8 mouse cellular contexts compared by ENCODE assay signal in genomic region chr17:87265792-87266186, GRCm38 (mm10). TPM values are rescaled to one million over a fixed set of nuclear protein-coding genes. Genes with fewer than 3 reads are reported as not detected.
DNase-seq lines count a peak whose midpoint lies in the region; ATAC-seq and TF ChIP-seq lines count a peak whose summit lies in the region.

TSS of gene Mcfd2 (minus strand) at chr17:87265935.

- DNase-seq in 416B (ENCODE audit: low read depth) (peak; percentile 87), liver (peak; percentile 97)
- peak; percentile 92 to 95 for DNase-seq in heart, adult 9 months (ENCODE audit: low spot score in 2 of 2)
- peak; percentile 92 to 99 for DNase-seq in spleen, postnatal 4 days (ENCODE audit: low spot score in 2 of 2)

- peak; percentile 94 for ATAC-seq in embryonic facial prominence, embryonic 15.5 days (ENCODE audit: insufficient number of reproducible peaks, low FRiP score, low TSS enrichment, low read depth)
- ATAC-seq in kidney, embryonic 15.5 days (replicated peaks; ENCODE audit: low FRiP score) = peak; percentile 98
- ATAC-seq in monocyte, adult 5-6 weeks (replicated peaks; ENCODE audit: insufficient number of reproducible peaks, low FRiP score, low TSS enrichment, poor library complexity, severe bottlenecking) = peak; percentile 96

- 0 out of 2 replicates have a peak, but pooled peaks have one; percentile 37 for TF ChIP-seq POLR2A in bone marrow, adult 2 months (IDR thresholded peaks at IDR 0.05; ENCODE audit: borderline replicate concordance, control insufficient read depth, low read depth, low read length)

- peaks cover 5% of the 10 kb centered on the region; the same call in 1 of the 2 replicates for H3K4me1 ChIP-seq in bone marrow, adult 2 months (ENCODE audit: control insufficient read depth, insufficient read depth, low read length)
- H3K4me1 ChIP-seq in embryonic facial prominence, embryonic 15.5 days = peaks cover 16% of the 10 kb centered on the region
- H3K4me1 ChIP-seq in kidney, embryonic 15.5 days = peaks cover 20% of the 10 kb centered on the region

- H3K27me3 ChIP-seq in embryonic facial prominence, embryonic 15.5 days = no peaks in the 10 kb centered on the region
- no peaks in the 10 kb centered on the region for H3K27me3 ChIP-seq in kidney, embryonic 15.5 days

- H3K27ac ChIP-seq in bone marrow, adult 2 months (ENCODE audit: control insufficient read depth, insufficient read depth, low read depth, low read length, poor library complexity) = peak within 1 kb of the TSS; percentile 65
- H3K27ac ChIP-seq in embryonic facial prominence, embryonic 15.5 days (replicated peaks) = peak within 1 kb of the TSS; percentile 85
- peak within 1 kb of the TSS; percentile 80 for H3K27ac ChIP-seq in kidney, embryonic 15.5 days

- no peaks in the 10 kb centered on the region for H3K9me3 ChIP-seq in embryonic facial prominence, embryonic 15.5 days (replicated peaks)
- no peaks in the 10 kb centered on the region for H3K9me3 ChIP-seq in kidney, embryonic 15.5 days (replicated peaks)

- WGBS in bone marrow, adult 2 months = under 1% methylated on average over 41 of the region's 41 CpGs
- under 1% methylated on average over 41 of the region's 41 CpGs for whole genome bisulfite sequencing in embryonic facial prominence, embryonic 15.5 days
- 0% methylated on average over 41 of the region's 41 CpGs for WGBS in kidney, embryonic 15.5 days

- H3K4me2 ChIP-seq in embryonic facial prominence, embryonic 15.5 days (replicated peaks) = peak within 1 kb of the TSS; percentile 72
- H3K4me2 ChIP-seq in kidney, embryonic 15.5 days = peak within 1 kb of the TSS; percentile 82

- peak within 1 kb of the TSS; percentile 91 for H3K4me3 ChIP-seq in bone marrow, adult 2 months (replicated peaks; ENCODE audit: control insufficient read depth, low read depth, low read length)
- peak within 1 kb of the TSS; percentile 89 for H3K4me3 ChIP-seq in embryonic facial prominence, embryonic 15.5 days (replicated peaks)
- peak within 1 kb of the TSS; percentile 96 for H3K4me3 ChIP-seq in kidney, embryonic 15.5 days (replicated peaks)

- peak within 1 kb of the TSS; percentile 87 for H3K9ac ChIP-seq in embryonic facial prominence, embryonic 15.5 days
- H3K9ac ChIP-seq in kidney, embryonic 15.5 days = peak within 1 kb of the TSS; percentile 99

- 0 out of 2 replicates have a peak, but pooled peaks have one; percentile 13 for TF ChIP-seq CTCF in bone marrow, adult 2 months (IDR thresholded peaks at IDR 0.05; ENCODE audit: control insufficient read depth, insufficient read depth, low read length)

- H3K36me3 ChIP-seq in embryonic facial prominence, embryonic 15.5 days = peaks cover 30% of the 10 kb centered on the region
- H3K36me3 ChIP-seq in kidney, embryonic 15.5 days = peaks cover 30% of the 10 kb centered on the region

RNA-seq across cellular contexts. Expression of gene Mcfd2, which starts in this region (rescaled TPM):
- 10.4 and 15.7 TPM in 2 replicates for polyA plus RNA-seq in bone marrow, adult 2 months (2011; ENCODE audit: insufficient read depth, insufficient read length, low replicate concordance, missing spikeins)
- 102 and 104 TPM in 2 replicates for polyA plus RNA-seq in embryonic facial prominence, embryonic 15.5 days (2015; fragmentation: Nextera tagmentation; extraction: Ambion mirVana)
- 110 and 112 TPM in 2 replicates for polyA plus RNA-seq in kidney, embryonic 15.5 days (2015; fragmentation: Nextera tagmentation; extraction: Ambion mirVana)
- total RNA-seq in monocyte, adult 5-6 weeks (2017) = 35.9 to 41.6 TPM (median 36.0 TPM) in 3 replicates

Comparison
In these comparisons a context has a peak if more than half of its experiments do, and no peak if none do; other contexts are left out.
1. Peak in every context shown above with its lines: DNase-seq, ATAC-seq, H3K4me3 ChIP-seq and H3K27ac ChIP-seq.